ENCODE assay signal across 9 mouse cellular contexts in genomic region chr8:9977016-9977415, GRCm38 (mm10). TPM values are rescaled to one million over a fixed set of nuclear protein-coding genes. Genes with fewer than 3 reads are reported as not detected.
DNase-seq lines count a peak whose midpoint lies in the region; ATAC-seq and TF ChIP-seq lines count a peak whose summit lies in the region.
"Had no signal": no experiment of that assay in that cellular context is flagged by ENCODE, and none has a peak within 500 bp of the region (broad histone marks: within the 10 kb centered on the region; RNA-seq: fewer than 3 reads in every experiment).

No protein-coding gene starts in this region.

- no peak for TF ChIP-seq EP300 in heart, postnatal 0 days (IDR thresholded peaks at IDR 0.05; ENCODE audit: low read depth)

- peak overlapping the region; percentile 92 for H3K4me2 ChIP-seq in heart, postnatal 0 days (ENCODE audit: low read depth, low read length)
- H3K4me2 ChIP-seq in stomach, embryonic 16.5 days (ENCODE audit: low read depth, low read length), result peak overlapping the region; percentile 70

- H3K9me3 ChIP-seq in heart, postnatal 0 days (replicated peaks; ENCODE audit: control insufficient read depth, low read length), result no peaks in the 10 kb centered on the region
- no peaks in the 10 kb centered on the region for H3K9me3 ChIP-seq in stomach, embryonic 16.5 days (replicated peaks; ENCODE audit: control insufficient read depth, low read length)

- H3K36me3 ChIP-seq in thymus, adult 2 months (ENCODE audit: control insufficient read depth, insufficient read depth, low read length), result peaks cover 19% of the 10 kb centered on the region
- peaks cover 15% of the 10 kb centered on the region for H3K36me3 ChIP-seq in heart, postnatal 0 days (replicated peaks; ENCODE audit: control insufficient read depth, insufficient read depth, low read length)
- H3K36me3 ChIP-seq in stomach, embryonic 16.5 days (ENCODE audit: control insufficient read depth, insufficient read depth, low read length), result no peaks in the 10 kb centered on the region

- no peak for TF ChIP-seq CTCF in thymus, adult 2 months (IDR thresholded peaks at IDR 0.05; ENCODE audit: borderline replicate concordance, control insufficient read depth, extremely low read depth, insufficient read depth, low read length, poor library complexity)
- TF ChIP-seq CTCF in heart, postnatal 0 days (IDR thresholded peaks at IDR 0.05; ENCODE audit: low read depth), result no peak

- H3K4me3 ChIP-seq in thymus, adult 2 months (ENCODE audit: control insufficient read depth, insufficient read depth, low read length), result no peak overlapping the region
- H3K4me3 ChIP-seq in heart, postnatal 0 days (ENCODE audit: low read depth, low read length), result peak overlapping the region; percentile 99
- H3K4me3 ChIP-seq in stomach, embryonic 16.5 days (replicated peaks; ENCODE audit: low read length), result peak overlapping the region; percentile 84

- H3K27me3 ChIP-seq in thymus, adult 2 months (ENCODE audit: control insufficient read depth, insufficient read depth, low read length), result no peaks in the 10 kb centered on the region
- no peaks in the 10 kb centered on the region for H3K27me3 ChIP-seq in heart, postnatal 0 days (ENCODE audit: control insufficient read depth, insufficient read depth, low read length)
- H3K27me3 ChIP-seq in stomach, embryonic 16.5 days (ENCODE audit: control insufficient read depth, insufficient read depth, low read length), result no peaks in the 10 kb centered on the region
- H3K27me3 ChIP-seq: Patski had no signal

- peak; percentile 20 for DNase-seq in cerebellum, adult 11 months
- DNase-seq in cerebellum, adult 8-10 months, result no peak
- peak; percentile 14 for DNase-seq in thymus, adult 2 months
- no peak for DNase-seq in thymus, adult 18-20 months
- DNase-seq in heart, postnatal 0 days (ENCODE audit: low spot score), result no peak
- DNase-seq in liver, result peak; percentile 5
- DNase-seq in left cerebral cortex, postnatal 14 days (ENCODE audit: low spot score in 2 of 2), result no peak

- H3K4me1 ChIP-seq in thymus, adult 2 months (replicated peaks; ENCODE audit: control insufficient read depth, insufficient read depth, low read length), result peaks cover 16% of the 10 kb centered on the region
- H3K4me1 ChIP-seq in heart, postnatal 0 days (ENCODE audit: control insufficient read depth, insufficient read depth), result peaks cover 23% of the 10 kb centered on the region
- H3K4me1 ChIP-seq in stomach, embryonic 16.5 days (ENCODE audit: control insufficient read depth, insufficient read depth, low read length), result peaks cover 24% of the 10 kb centered on the region

- intact Hi-C loops in left cerebral cortex, postnatal 14 days (cut with DNase I), result loop anchor here (2.0 to 5.0 kb wide), 3 partner anchors 255 to 426 kb away; no protein-coding TSS in a partner anchor

- no peak for TF ChIP-seq POLR2A in thymus, adult 2 months (IDR thresholded peaks at IDR 0.05; ENCODE audit: control insufficient read depth, extremely low read depth, insufficient read depth, low read length, poor library complexity)

- ATAC-seq in heart, postnatal 0 days (ENCODE audit: insufficient read depth, low read depth), result no peak
- ATAC-seq in stomach, embryonic 16.5 days (ENCODE audit: insufficient read depth, low FRiP score), result no peak

- 45% methylated on average over 15 of the region's 15 CpGs for WGBS in thymus, adult 2 months
- 36% methylated on average over 15 of the region's 15 CpGs for WGBS in heart, postnatal 0 days
- 34% methylated on average over 15 of the region's 15 CpGs for whole genome bisulfite sequencing in stomach, embryonic 16.5 days

- H3K9ac ChIP-seq in heart, postnatal 0 days (replicated peaks; ENCODE audit: low read depth, low read length), result 0 out of 2 replicates have a peak overlapping the region, but pooled peaks have one; percentile 98
- peak overlapping the region; percentile 92 for H3K9ac ChIP-seq in stomach, embryonic 16.5 days (ENCODE audit: low read length)

- H3K27ac ChIP-seq in thymus, adult 2 months (ENCODE audit: control insufficient read depth, insufficient read depth, low read length), result peak overlapping the region; percentile 6; the same call in 1 of the 2 replicates
- peak overlapping the region; percentile 93 for H3K27ac ChIP-seq in heart, postnatal 0 days (ENCODE audit: low read depth)
- peak overlapping the region; percentile 92 for H3K27ac ChIP-seq in stomach, embryonic 16.5 days (ENCODE audit: low read length)

RNA-seq across cellular contexts. Expression of gene Lig4, which starts 0.5 kb away (rescaled TPM):
- polyA plus RNA-seq in thymus, adult 2 months (2012; rRNA removed), result 16.0 and 18.3 TPM in 2 replicates
- total RNA-seq in heart, postnatal 0 days (2014; rRNA removed; ENCODE audit: low replicate concordance), result 0.11 and 1.9 TPM in 2 replicates
- 3.4 and 3.8 TPM in 2 replicates for polyA plus RNA-seq in heart, postnatal 0 days (2015; fragmentation: Nextera tagmentation; extraction: Ambion mirVana)
- 4.3 and 4.9 TPM in 2 replicates for polyA plus RNA-seq in stomach, embryonic 16.5 days (2015; fragmentation: Nextera tagmentation; extraction: Ambion mirVana)
- 10 to 100 TPM; 10.7 to 10.8 TPM for total RNA-seq in left cerebral cortex, postnatal 14 days (2021)

RNA-seq across cellular contexts. Expression of gene Abhd13, which starts 0.5 kb away (rescaled TPM):
- 10.5 and 10.9 TPM in 2 replicates for polyA plus RNA-seq in thymus, adult 2 months (2012; rRNA removed)
- 15.2 and 19.9 TPM in 2 replicates for total RNA-seq in heart, postnatal 0 days (2014; rRNA removed; ENCODE audit: low replicate concordance)
- 10.3 and 11.5 TPM in 2 replicates for polyA plus RNA-seq in heart, postnatal 0 days (2015; fragmentation: Nextera tagmentation; extraction: Ambion mirVana)
- 15.8 and 16.1 TPM in 2 replicates for polyA plus RNA-seq in stomach, embryonic 16.5 days (2015; fragmentation: Nextera tagmentation; extraction: Ambion mirVana)
- 10 to 100 TPM; 34.7 TPM for total RNA-seq in left cerebral cortex, postnatal 14 days (2021)

RNA-seq across cellular contexts. Expression of gene Tnfsf13b, which starts 29.3 kb away (rescaled TPM):
- 1.5 and 1.7 TPM in 2 replicates for polyA plus RNA-seq in thymus, adult 2 months (2012; rRNA removed)
- total RNA-seq in heart, postnatal 0 days (2014; rRNA removed; ENCODE audit: low replicate concordance), result 6.2 TPM in 1 of 2 replicates, not detected in the other
- polyA plus RNA-seq in heart, postnatal 0 days (2015; fragmentation: Nextera tagmentation; extraction: Ambion mirVana), result 0.36 and 0.47 TPM in 2 replicates
- 0.26 and 0.28 TPM in 2 replicates for polyA plus RNA-seq in stomach, embryonic 16.5 days (2015; fragmentation: Nextera tagmentation; extraction: Ambion mirVana)
- 1 to 10 TPM; 3.2 to 3.9 TPM for total RNA-seq in left cerebral cortex, postnatal 14 days (2021)

Comparison
In these comparisons a context has a peak if more than half of its experiments do, and no peak if none do; other contexts are left out.
1. DNase-seq: peak in cerebellum, adult 11 months (single experiment), thymus, adult 2 months (single experiment) and liver (single experiment); none in cerebellum, adult 8-10 months (single experiment), thymus, adult 18-20 months (0 of 2), heart, postnatal 0 days (single experiment) and left cerebral cortex, postnatal 14 days (0 of 2).
2. H3K27ac ChIP-seq: peak in every context shown above with its lines; median percentile 93 in heart, postnatal 0 days; 92 in stomach, embryonic 16.5 days; 6 in thymus, adult 2 months.